Mouse (Mus musculus): ENCODE data around the gene Ovol2.

The Ovol2 gene

GRCm38 (mm10) chr2:144310273-144310672, 21.7 kb downstream of the Ovol2 start:
- no peak for DNase-seq

GRCm38 (mm10) chr2:144308561-144308960, 23.4 kb downstream of the Ovol2 start:
- DNase-seq, result peak; percentile 67 to 74

- DNase-seq, result no peak
These were observed 26.1 kb downstream of the Ovol2 start for GRCm38 (mm10) chr2:144305721-144306294.

GRCm38 (mm10) chr2:144301101-144301500, 30.8 kb downstream of the Ovol2 start:
- DNase-seq, result no peak

GRCm38 (mm10) chr2:144299749-144300669, 31.9 kb downstream of the Ovol2 start:
- DNase-seq, result no peak

- DNase-seq, result no peak
These were observed 36.7 kb downstream of the Ovol2 start for GRCm38 (mm10) chr2:144295145-144295735.

- DNase-seq, result no peak
These were observed 40.2 kb downstream of the Ovol2 start for GRCm38 (mm10) chr2:144291600-144292305.

- DNase-seq, result no peak
These were observed 41.6 kb downstream of the Ovol2 start for GRCm38 (mm10) chr2:144290321-144290720.

- no peak for DNase-seq
These were observed 50.5 kb downstream of the Ovol2 start for GRCm38 (mm10) chr2:144281417-144281816.

- no peak for DNase-seq
These were observed 51.4 kb downstream of the Ovol2 start for GRCm38 (mm10) chr2:144280568-144280967.

GRCm38 (mm10) chr2:144279742-144280141, 52.2 kb downstream of the Ovol2 start:
- peak; percentile 7 to 13 for DNase-seq

GRCm38 (mm10) chr2:144276885-144277284, 55.1 kb downstream of the Ovol2 start:
- no peak for DNase-seq

GRCm38 (mm10) chr2:144274741-144275140, 57.2 kb downstream of the Ovol2 start:
- no peak for DNase-seq

GRCm38 (mm10) chr2:144272088-144272487, 59.9 kb downstream of the Ovol2 start:
- DNase-seq, result no peak

- peak; percentile 91 to 93 for DNase-seq
These were observed 61.2 kb downstream of the Ovol2 start, which contains the start of the genes Mgme1 and Snx5 for GRCm38 (mm10) chr2:144270507-144271420. Gene Mgme1, plus strand, starts transcription at chr2:144270663. Gene Snx5, minus strand, starts transcription at chr2:144270906.

- no peak for DNase-seq
These were observed 62.1 kb downstream of the Ovol2 start for GRCm38 (mm10) chr2:144269679-144270475.

GRCm38 (mm10) chr2:144269306-144269650, 62.7 kb downstream of the Ovol2 start:
- DNase-seq, result no peak

- no peak for DNase-seq
These were observed 63.3 kb downstream of the Ovol2 start for GRCm38 (mm10) chr2:144268446-144269305.

- no peak for DNase-seq
These were observed 64.3 kb downstream of the Ovol2 start for GRCm38 (mm10) chr2:144267731-144268015.

GRCm38 (mm10) chr2:144267004-144267730, 64.8 kb downstream of the Ovol2 start:
- no peak for DNase-seq
